Mouse (Mus musculus): ENCODE measurements around the gene Cyren. TPM values are rescaled to one million over a fixed set of nuclear protein-coding genes. Genes with fewer than 3 reads are reported as not detected.

The Cyren gene
- polyA plus RNA-seq, 1 experiment from 2014 or later = 16.0 TPM

DNA sequence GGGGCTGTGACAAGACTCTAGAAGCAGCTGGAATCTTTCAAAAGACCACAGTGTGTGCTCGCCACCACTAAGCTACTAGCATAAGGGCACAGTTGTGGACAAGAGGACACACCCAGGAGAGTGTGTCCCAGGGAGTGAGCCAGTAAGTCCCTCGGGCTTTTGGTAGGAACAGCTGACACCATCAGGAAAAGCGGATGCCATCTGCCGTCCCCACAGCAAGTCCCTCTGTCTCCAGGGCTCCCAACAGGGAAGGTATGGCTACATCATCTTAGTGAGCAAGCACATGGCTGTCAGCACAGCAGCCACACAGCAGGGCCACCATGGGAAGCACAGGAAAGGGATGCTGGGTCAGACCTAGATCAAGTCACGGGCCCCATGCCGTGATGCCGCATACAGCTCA lies 17.7 kb upstream of the Cyren start:
- 94% methylated on average over 7 of the region's 7 CpGs for WGBS (ENCODE audit: insufficient replicate concordance)
- H3K36me3 ChIP-seq = peaks cover 98% of the 10 kb centered on the region

DNA sequence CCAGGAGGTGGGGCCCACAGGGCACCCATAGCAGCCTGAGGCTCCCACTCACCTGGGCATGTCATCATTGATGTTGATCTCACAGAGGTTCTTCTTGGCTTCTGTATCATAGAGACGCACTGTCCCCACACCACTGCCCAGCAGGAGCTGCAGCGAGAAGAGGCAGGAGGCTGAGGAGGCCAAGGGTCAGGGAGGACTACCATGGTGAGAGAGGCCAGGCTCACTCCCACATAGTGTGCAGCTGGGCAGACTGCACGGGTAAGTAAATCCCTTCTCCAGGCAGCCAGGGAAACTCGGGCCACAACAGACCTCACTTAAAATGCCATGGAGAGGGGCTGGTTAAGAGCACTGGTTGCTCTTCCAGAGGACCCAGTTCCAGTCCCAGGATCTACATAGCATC lies 11.3 kb upstream of the Cyren start:
- Histone ChIP-seq H3K4me2 (no peak overlapping the region), H3K27ac (no peak overlapping the region), H3K27me3 (replicated peaks) (no peaks in the 10 kb centered on the region), H3K36me3 (peaks cover 98% of the 10 kb centered on the region), H3K4me3 (no peak overlapping the region), H3K9me3 (replicated peaks) (no peaks in the 10 kb centered on the region), H3K9ac (no peak overlapping the region), H3K4me1 (no peaks in the 10 kb centered on the region)
- no peak for ATAC-seq
- WGBS (ENCODE audit: insufficient replicate concordance) = 82% methylated on average over 4 of the region's 4 CpGs

More for the DNA sequence above, 17.7 kb upstream of the Cyren start:
- Histone ChIP-seq H3K4me2 (no peak overlapping the region), H3K4me3 (no peak overlapping the region), H3K27ac (no peak overlapping the region), H3K4me1 (peaks cover 8% of the 10 kb centered on the region), H3K9me3 (replicated peaks) (no peaks in the 10 kb centered on the region), H3K9ac (no peak overlapping the region), H3K27me3 (replicated peaks) (no peaks in the 10 kb centered on the region)
- ATAC-seq = no peak

DNA sequence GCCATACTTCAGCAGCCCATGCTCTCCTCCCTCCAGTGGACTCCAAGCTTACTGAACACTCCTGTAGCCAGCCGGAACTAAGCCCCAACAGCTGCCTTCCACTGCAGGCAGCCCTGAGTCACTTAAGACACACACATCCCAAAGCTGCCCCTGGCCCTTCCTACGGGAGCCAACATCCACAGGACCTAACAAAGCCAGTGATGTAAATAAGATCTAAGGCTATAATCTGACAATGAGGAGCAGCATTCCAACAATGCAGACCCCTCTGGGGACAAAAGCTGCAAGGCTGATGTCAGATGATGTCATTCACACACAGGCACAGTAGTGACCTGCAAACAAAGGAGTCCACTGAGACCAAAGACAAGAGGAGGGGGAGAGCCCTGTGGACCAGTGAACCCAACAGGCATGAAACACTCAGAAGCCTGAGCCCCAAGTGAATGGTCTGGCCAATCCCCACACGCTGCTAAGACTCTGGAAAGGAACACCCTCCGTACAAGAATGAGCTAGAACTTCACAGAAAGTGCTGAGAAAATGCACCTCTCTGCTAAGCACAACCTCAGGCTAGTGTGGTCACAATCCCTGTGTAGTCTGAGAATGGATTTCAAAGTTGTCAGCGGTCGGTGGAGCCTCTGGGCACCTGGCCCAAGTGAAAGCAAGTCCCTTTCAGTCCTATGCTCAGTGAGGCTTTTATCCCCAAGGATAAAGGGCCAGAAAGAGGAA lies 9.4 kb upstream of the Cyren start:
- WGBS (ENCODE audit: insufficient replicate concordance) = 90% methylated on average over 6 of the region's 6 CpGs
- no peak overlapping the region for H3K27ac ChIP-seq

DNA sequence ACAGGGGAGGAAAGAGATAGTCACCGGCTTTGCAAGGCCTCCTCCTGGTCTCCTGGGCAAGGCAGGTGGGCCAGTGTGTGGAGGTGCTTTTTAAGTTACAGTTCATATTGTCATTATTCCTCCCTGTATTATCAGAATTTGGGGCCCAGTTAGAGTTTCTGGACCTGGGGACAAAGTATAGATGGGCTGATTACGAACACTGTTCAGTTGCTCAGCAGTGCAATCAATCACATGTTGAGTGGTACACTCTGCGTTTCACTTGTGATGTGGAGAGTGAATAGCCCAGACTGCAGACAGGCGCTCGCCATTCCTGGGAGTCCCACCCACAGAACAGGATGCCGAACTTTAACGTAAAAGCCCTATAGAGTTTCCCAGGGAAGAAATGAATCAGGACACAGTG lies 6.9 kb upstream of the Cyren start:
- 86% methylated on average over 7 of the region's 7 CpGs for WGBS (ENCODE audit: insufficient replicate concordance)
- no peak overlapping the region for H3K9ac ChIP-seq
- H3K36me3 ChIP-seq = peaks cover 99% of the 10 kb centered on the region
- no peak overlapping the region for H3K4me3 ChIP-seq
- no peaks in the 10 kb centered on the region for H3K4me1 ChIP-seq
- H3K27ac ChIP-seq = no peak overlapping the region
- H3K9me3 ChIP-seq (replicated peaks) = no peaks in the 10 kb centered on the region
- no peak overlapping the region for H3K4me2 ChIP-seq
- H3K27me3 ChIP-seq (replicated peaks) = no peaks in the 10 kb centered on the region
- ATAC-seq = no peak

More for the DNA sequence above, 9.4 kb upstream of the Cyren start:
- Histone ChIP-seq H3K4me1 (no peaks in the 10 kb centered on the region), H3K4me2 (no peak overlapping the region), H3K36me3 (peaks cover 99% of the 10 kb centered on the region), H3K9ac (no peak overlapping the region), H3K4me3 (no peak overlapping the region), H3K9me3 (replicated peaks) (no peaks in the 10 kb centered on the region), H3K27me3 (replicated peaks) (no peaks in the 10 kb centered on the region)
- ATAC-seq = no peak

DNA sequence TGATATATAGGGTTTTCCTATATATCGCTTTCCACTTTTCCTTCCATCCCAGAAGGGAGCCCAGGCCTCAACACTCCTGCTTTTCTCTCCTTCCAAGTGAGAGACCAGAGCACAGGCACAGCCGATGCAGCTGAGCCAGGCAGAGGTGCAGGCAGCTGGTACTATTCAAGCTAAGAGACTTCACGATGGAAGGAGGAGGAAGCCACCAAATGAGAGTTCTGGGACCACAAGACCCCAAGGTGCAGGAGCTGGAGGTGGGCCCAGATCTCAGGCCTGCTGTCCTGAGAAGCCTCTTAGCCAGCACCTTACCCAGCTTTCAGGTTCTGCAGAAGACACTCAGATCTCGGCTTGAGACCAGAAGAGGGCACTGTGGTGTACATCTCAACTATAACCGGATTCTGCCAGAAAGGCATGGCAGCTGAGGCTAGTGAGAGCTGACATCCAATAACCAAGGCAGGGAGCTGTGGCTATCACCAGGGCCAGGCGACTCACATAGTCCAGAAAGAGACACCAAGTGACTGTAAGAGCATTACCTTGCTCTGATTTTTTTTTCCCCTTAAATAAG lies 2.1 kb upstream of the Cyren start:
- Histone ChIP-seq H3K4me1 (peaks cover 39% of the 10 kb centered on the region), H3K27me3 (replicated peaks) (no peaks in the 10 kb centered on the region), H3K4me2 (no peak overlapping the region), H3K27ac (no peak overlapping the region), H3K36me3 (peaks cover 62% of the 10 kb centered on the region), H3K9ac (no peak overlapping the region), H3K4me3 (no peak overlapping the region), H3K9me3 (replicated peaks) (no peaks in the 10 kb centered on the region)
- no peak for ATAC-seq
- WGBS (ENCODE audit: insufficient replicate concordance) = 66% methylated on average over 6 of the region's 6 CpGs

DNA sequence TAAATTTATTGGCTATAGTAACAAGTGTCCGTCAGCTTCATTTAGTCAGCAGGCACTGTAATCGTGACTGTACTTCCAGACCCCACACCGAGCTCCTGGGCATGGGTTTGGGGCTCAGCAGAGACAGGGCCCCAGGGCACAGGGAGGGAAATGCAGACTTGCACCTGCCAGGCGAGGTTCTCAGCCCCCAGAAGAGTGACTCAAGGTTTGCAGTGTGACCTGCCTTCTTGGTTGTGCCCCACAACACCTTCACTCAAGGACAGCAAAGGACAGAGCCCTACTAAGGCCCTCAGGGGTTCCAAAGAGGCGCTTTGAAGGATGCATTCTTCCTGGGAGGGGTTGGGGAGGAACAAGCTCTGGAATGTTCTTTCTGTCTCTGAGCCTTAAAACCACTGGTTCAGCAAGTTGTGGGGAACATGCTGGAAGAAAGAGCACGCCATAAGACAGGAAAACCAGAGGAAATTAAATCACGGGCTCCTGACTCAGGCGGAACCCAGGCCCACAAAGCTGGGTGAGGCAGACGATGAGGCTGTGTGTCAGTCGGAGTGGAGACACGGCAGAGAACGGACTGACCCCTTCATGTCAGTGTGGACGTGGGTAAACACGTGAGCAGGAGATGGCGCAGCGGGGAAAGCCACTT lies 1.4 kb upstream of the Cyren start:
- no peak overlapping the region for H3K4me3 ChIP-seq
- H3K4me1 ChIP-seq = peaks cover 47% of the 10 kb centered on the region
- WGBS (ENCODE audit: insufficient replicate concordance) = 82% methylated on average over 16 of the region's 16 CpGs
- no peaks in the 10 kb centered on the region for H3K9me3 ChIP-seq (replicated peaks)
- no peaks in the 10 kb centered on the region for H3K27me3 ChIP-seq (replicated peaks)
- peak overlapping the region; percentile 88; the same call in 1 of the 2 replicates for H3K4me2 ChIP-seq
- peaks cover 56% of the 10 kb centered on the region for H3K36me3 ChIP-seq
- H3K27ac ChIP-seq = peak overlapping the region; percentile 95
- no peak overlapping the region for H3K9ac ChIP-seq
- ATAC-seq = no peak

DNA sequence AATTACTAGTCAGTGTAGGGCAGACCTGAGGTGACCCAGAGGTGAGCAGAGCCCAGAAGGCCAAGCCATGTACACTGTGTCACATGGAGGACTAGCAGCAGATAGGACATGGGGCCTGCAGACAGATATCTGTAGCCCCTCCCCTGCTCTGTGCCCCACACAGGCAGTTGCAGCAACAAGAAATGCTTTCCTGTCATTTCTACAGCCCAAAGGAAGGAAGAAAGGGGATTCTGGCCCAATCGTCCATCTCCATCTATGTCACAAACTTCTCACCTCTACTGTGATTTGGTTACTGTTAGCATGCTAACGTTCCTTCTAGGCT lies 1.1 kb downstream of the Cyren start:
- H3K4me1 ChIP-seq = peaks cover 71% of the 10 kb centered on the region
- H3K9me3 ChIP-seq (replicated peaks) = no peaks in the 10 kb centered on the region
- H3K36me3 ChIP-seq = peaks cover 51% of the 10 kb centered on the region
- peak overlapping the region; percentile 93 for H3K9ac ChIP-seq
- H3K27ac ChIP-seq = peak overlapping the region; percentile 95
- 12% methylated on average over 2 of the region's 2 CpGs for WGBS (ENCODE audit: insufficient replicate concordance)
- H3K4me2 ChIP-seq = peak overlapping the region; percentile 88
- peak overlapping the region; percentile 84 for H3K4me3 ChIP-seq
- H3K27me3 ChIP-seq (replicated peaks) = no peaks in the 10 kb centered on the region
- peak; percentile 75 for ATAC-seq

DNA sequence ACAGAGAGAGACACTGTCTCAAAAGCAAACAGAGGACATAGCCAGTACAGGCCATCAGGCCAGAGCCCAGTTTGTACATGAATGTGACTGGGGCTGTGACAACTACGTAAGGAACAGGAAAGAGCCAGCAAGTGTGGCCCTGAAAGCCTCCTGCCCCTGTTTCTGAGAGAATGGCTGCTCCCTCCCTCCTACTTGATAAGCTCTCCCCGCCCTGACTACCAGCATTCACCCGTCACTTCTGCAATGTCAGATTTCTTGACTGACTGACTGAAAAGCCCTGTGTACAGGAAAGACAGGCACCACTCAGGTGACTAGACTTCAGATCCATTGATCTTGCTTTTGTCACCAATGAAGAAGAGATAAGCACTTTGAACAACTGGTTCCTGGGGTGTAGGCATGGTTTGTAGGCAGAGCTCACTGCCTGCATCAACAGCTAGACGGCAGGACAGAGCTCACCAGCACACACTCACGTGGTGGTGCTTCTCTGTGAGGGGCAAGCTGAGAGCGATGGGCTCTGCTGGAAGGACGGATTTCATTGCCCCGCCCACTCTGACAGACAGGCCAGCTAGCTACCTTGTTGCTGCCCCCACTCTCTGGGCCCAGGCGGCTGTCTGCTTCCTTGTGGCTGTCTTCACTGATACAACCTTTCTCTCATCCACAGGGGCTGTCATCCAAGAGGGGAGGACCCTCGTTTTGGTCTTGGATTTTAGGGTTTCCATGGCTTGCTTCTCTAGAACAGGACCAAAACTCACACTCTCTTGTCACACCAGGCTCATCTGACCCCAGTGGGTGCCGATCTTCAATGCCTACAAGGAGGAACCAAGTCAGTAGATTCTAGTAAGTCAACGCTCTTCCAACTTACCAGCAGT lies 1.7 kb downstream of the Cyren start:
- peak overlapping the region; percentile 88 for H3K4me2 ChIP-seq
- H3K36me3 ChIP-seq = peaks cover 45% of the 10 kb centered on the region
- H3K4me1 ChIP-seq = peaks cover 72% of the 10 kb centered on the region
- 13% methylated on average over 12 of the region's 12 CpGs for WGBS (ENCODE audit: insufficient replicate concordance)
- peak overlapping the region; percentile 84 for H3K4me3 ChIP-seq
- peak overlapping the region; percentile 95 for H3K27ac ChIP-seq
- H3K9me3 ChIP-seq (replicated peaks) = no peaks in the 10 kb centered on the region
- ATAC-seq = peak; percentile 60
- peak overlapping the region; percentile 93 for H3K9ac ChIP-seq
- H3K27me3 ChIP-seq (replicated peaks) = no peaks in the 10 kb centered on the region

DNA sequence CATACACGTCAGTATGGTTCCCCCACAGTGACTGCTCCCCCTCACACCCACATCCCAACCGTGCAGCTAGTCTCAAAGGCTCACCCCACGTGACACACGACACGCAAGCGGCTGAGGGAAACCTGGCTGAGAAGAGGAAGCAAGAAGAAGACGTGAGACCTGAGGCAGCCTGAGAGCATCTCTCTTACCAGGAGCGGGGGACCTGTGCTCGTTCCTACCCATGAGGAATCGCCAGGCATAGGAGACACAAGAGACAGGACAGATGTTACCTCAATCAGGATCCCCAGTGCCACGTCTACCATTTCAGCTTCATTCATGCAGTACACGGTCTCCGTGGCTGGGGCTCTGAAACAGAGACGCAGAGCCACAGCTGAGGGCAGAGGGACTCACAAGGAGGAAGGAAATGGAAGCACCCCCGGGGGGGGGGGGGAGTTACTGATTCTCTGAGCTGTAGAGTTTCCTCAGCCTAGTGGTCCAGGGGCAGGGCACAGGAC lies 2.5 kb downstream of the Cyren start:
- peak overlapping the region; percentile 88 for H3K4me2 ChIP-seq
- H3K36me3 ChIP-seq = peaks cover 36% of the 10 kb centered on the region
- peak overlapping the region; percentile 93 for H3K9ac ChIP-seq
- peak overlapping the region; percentile 95 for H3K27ac ChIP-seq
- no peaks in the 10 kb centered on the region for H3K9me3 ChIP-seq (replicated peaks)
- peak; percentile 1; the same call in 1 of the 2 replicates for ATAC-seq
- peaks cover 81% of the 10 kb centered on the region for H3K4me1 ChIP-seq
- H3K27me3 ChIP-seq (replicated peaks) = no peaks in the 10 kb centered on the region
- H3K4me3 ChIP-seq = peak overlapping the region; percentile 84
- 27% methylated on average over 15 of the region's 15 CpGs for WGBS (ENCODE audit: insufficient replicate concordance)

DNA sequence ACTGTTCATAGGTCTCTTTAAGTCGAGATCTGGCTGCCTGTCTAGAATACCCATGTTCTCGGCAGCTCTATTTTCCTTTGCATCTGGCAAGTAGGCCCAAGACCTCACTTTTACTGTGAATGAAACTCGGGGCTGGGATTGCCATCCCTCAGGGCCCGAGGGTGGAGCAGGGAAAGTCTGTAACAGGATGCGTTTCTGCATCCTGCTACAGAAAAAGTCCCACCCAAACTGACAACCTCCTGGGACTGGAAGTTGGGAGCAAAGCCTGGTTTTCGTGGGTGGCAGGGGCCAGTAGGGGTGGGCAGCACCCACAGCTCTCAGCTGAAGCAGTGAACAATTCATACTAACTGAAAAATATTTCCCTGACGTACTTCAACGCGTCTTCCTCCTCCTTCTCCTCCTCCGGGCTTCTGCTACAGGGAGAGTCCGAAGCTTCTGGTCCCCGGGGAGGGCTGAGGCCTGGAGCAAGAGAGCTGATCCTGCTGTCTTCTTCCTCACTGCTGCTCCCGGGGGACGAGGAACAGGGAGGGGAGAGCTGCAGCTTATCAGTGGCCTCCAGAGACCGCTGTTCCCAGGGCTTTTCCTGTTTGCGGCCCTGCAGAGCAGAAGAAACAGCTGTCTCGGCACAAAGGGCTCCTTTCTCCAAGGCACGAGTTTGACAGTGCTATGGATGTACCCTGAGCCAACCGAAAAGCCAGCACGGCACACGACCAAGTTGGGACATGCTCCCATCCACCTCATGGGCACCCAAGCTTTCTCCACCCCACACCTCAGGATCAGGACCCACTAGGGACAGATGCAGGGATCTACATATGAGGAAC lies 3.5 kb downstream of the Cyren start:
- Histone ChIP-seq H3K9ac (peak overlapping the region; percentile 93), H3K4me2 (peak overlapping the region; percentile 88)

DNA sequence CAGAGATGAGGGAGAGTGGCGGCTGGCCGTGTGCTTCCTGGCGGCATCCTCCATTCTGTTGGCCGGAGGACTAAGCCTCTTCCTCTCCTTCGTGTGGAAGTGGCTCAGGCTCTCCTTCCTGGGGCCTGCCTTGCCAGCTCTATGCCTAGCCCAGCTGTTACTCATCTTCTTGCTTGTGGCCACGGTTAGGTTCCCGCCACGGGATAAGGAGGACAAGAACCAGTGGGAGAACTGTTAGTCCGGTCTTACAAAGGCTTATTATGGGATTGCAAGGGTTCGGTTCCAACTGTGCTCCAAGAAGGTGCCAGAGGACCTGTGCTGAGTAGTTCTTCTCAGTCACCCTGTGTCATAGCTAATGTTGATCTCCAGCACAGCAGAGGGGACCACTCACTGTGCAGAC lies 5.0 kb downstream of the Cyren start:
- H3K36me3 ChIP-seq = peaks cover 21% of the 10 kb centered on the region
- H3K27ac ChIP-seq = peak overlapping the region; percentile 95
- H3K9me3 ChIP-seq (replicated peaks) = no peaks in the 10 kb centered on the region
- no peak overlapping the region for H3K4me2 ChIP-seq
- no peak overlapping the region for H3K9ac ChIP-seq
- no peak overlapping the region for H3K4me3 ChIP-seq
- WGBS (ENCODE audit: insufficient replicate concordance) = 77% methylated on average over 10 of the region's 10 CpGs
- H3K27me3 ChIP-seq (replicated peaks) = no peaks in the 10 kb centered on the region
- ATAC-seq = no peak
- peaks cover 91% of the 10 kb centered on the region for H3K4me1 ChIP-seq

More for the DNA sequence above, 3.5 kb downstream of the Cyren start:
- Histone ChIP-seq H3K27me3 (replicated peaks) (no peaks in the 10 kb centered on the region), H3K27ac (peak overlapping the region; percentile 95), H3K4me3 (peak overlapping the region; percentile 84), H3K9me3 (replicated peaks) (no peaks in the 10 kb centered on the region), H3K36me3 (peaks cover 26% of the 10 kb centered on the region), H3K4me1 (peaks cover 91% of the 10 kb centered on the region)
- 13% methylated on average over 21 of the region's 21 CpGs for WGBS (ENCODE audit: insufficient replicate concordance)
- peak; percentile 58 for ATAC-seq

Data from liver, embryonic 12.5 days (tissue).